Mouse (Mus musculus): ENCODE measurements around the gene Slc30a1.
A peak's percentile ranks its signal among the peaks of the same experiment; 100 is the strongest.

The Slc30a1 gene

GRCm38 (mm10) chr1:191896806-191897552 lies 9.6 kb upstream of the Slc30a1 start:
- no peak for DNase-seq (ENCODE audit: low spot score in 2 of 2)

GRCm38 (mm10) chr1:191905637-191906533 lies 682 bp upstream of the Slc30a1 start:
- DNase-seq (ENCODE audit: low spot score in 2 of 2): peak in 1 of 2 experiments; percentile 60

GRCm38 (mm10) chr1:191907431-191907810 lies 854 bp downstream of the Slc30a1 start:
- DNase-seq (ENCODE audit: low spot score in 2 of 2): peak; percentile 68 to 86

GRCm38 (mm10) chr1:191908906-191909305 lies 2.3 kb downstream of the Slc30a1 start:
- no peak for DNase-seq (ENCODE audit: low spot score in 2 of 2)

- no peak for DNase-seq (ENCODE audit: low spot score in 2 of 2)
Measured at GRCm38 (mm10) chr1:191909316-191909715, 2.7 kb downstream of the Slc30a1 start.

- no peak for DNase-seq (ENCODE audit: low spot score in 2 of 2)
Measured at GRCm38 (mm10) chr1:191910646-191911045, 4.1 kb downstream of the Slc30a1 start.

- no peak for DNase-seq (ENCODE audit: low spot score in 2 of 2)
Measured at GRCm38 (mm10) chr1:191911067-191911668, 4.6 kb downstream of the Slc30a1 start.

GRCm38 (mm10) chr1:191914647-191915046 lies 8.1 kb downstream of the Slc30a1 start:
- DNase-seq (ENCODE audit: low spot score in 2 of 2): no peak

GRCm38 (mm10) chr1:191915586-191915985 lies 9.0 kb downstream of the Slc30a1 start:
- no peak for DNase-seq (ENCODE audit: low spot score in 2 of 2)

GRCm38 (mm10) chr1:191916876-191917275 lies 10.3 kb downstream of the Slc30a1 start:
- DNase-seq (ENCODE audit: low spot score in 2 of 2): no peak

GRCm38 (mm10) chr1:191919336-191919735 lies 12.8 kb downstream of the Slc30a1 start:
- DNase-seq (ENCODE audit: low spot score in 2 of 2): no peak

GRCm38 (mm10) chr1:191921701-191922100 lies 15.1 kb downstream of the Slc30a1 start:
- DNase-seq (ENCODE audit: low spot score in 2 of 2): no peak

- no peak for DNase-seq (ENCODE audit: low spot score in 2 of 2)
Measured at GRCm38 (mm10) chr1:191925496-191925895, 18.9 kb downstream of the Slc30a1 start.

GRCm38 (mm10) chr1:191926681-191927080 lies 20.1 kb downstream of the Slc30a1 start:
- no peak for DNase-seq (ENCODE audit: low spot score in 2 of 2)

- no peak for DNase-seq (ENCODE audit: low spot score in 2 of 2)
Measured at GRCm38 (mm10) chr1:191928345-191928744, 21.8 kb downstream of the Slc30a1 start.

GRCm38 (mm10) chr1:191929065-191929464 lies 22.5 kb downstream of the Slc30a1 start:
- no peak for DNase-seq (ENCODE audit: low spot score in 2 of 2)

GRCm38 (mm10) chr1:191929897-191930524 lies 23.4 kb downstream of the Slc30a1 start:
- no peak for DNase-seq (ENCODE audit: low spot score in 2 of 2)

GRCm38 (mm10) chr1:191930525-191931105 lies 24.0 kb downstream of the Slc30a1 start:
- DNase-seq (ENCODE audit: low spot score in 2 of 2): no peak

- no peak for DNase-seq (ENCODE audit: low spot score in 2 of 2)
Measured at GRCm38 (mm10) chr1:191932286-191932985, 25.9 kb downstream of the Slc30a1 start.

GRCm38 (mm10) chr1:191932986-191933632 lies 26.5 kb downstream of the Slc30a1 start:
- DNase-seq (ENCODE audit: low spot score in 2 of 2): no peak

All from urinary bladder, adult 18-20 months (tissue).